Mouse (Mus musculus) limb, embryonic 10.5 days (tissue): ENCODE results near the gene St3gal2. TPM values are rescaled to one million over a fixed set of nuclear protein-coding genes. Genes with fewer than 3 reads are reported as not detected.
"Not testable (repeated sequence)": the region's sequence is repeated elsewhere in the genome, so short reads cannot be mapped to it uniquely, and the experiment has no call there.

Source experiments
- DNase-seq: peaks from one replicate; pipeline ENCODE4 v3.0.0-alpha.2; 2017; ENCODE audit warnings: low spot score
- H3K27ac ChIP-seq: fragments of 300-500 bp; sonication (generic); 2 replicates; pipeline ENCODE4 v1.5.1; 2016; ENCODE audit warnings: mild to moderate bottlenecking
- H3K27me3 ChIP-seq: fragments of 300-500 bp; sonication (generic); 2 replicates; pipeline ENCODE4 v1.6.1; 2016; ENCODE audit warnings: low read depth, mild to moderate bottlenecking; ENCODE audit not compliant: poor library complexity, severe bottlenecking
- H3K36me3 ChIP-seq: fragments of 300-500 bp; sonication (generic); 2 replicates; pipeline ENCODE4 v1.6.1; 2016; ENCODE audit warnings: mild to moderate bottlenecking, moderate library complexity
- H3K4me1 ChIP-seq: fragments of 300-500 bp; sonication (generic); 2 replicates; pipeline ENCODE4 v1.6.1; 2016
- H3K4me3 ChIP-seq: fragments of 300-500 bp; sonication (generic); 2 replicates; pipeline ENCODE4 v1.5.1; 2016; ENCODE audit warnings: mild to moderate bottlenecking, moderate library complexity
- H3K9me3 ChIP-seq: fragments of 300-500 bp; sonication (generic); replicated peaks from 2 replicates; pipeline ENCODE4 v1.6.1; 2016; ENCODE audit warnings: mild to moderate bottlenecking
- WGBS: fragments of 180-500 bp; shearing (Covaris S2); methylation state at CpG from one replicate; pipeline ENCODE4 v1.1.7; 2016; 5-methylcytosine and 5-hydroxymethylcytosine counted together
- polyA plus RNA-seq: library from polyadenylated mRNA; unstranded; fragments of >200 nt; fragmentation: Nextera tagmentation; extraction: Ambion mirVana; gene quantifications from 2 replicates; pipeline ENCODE4 v1.2.1, GENCODE M21; 2016

St3gal2 gene
- polyA plus RNA-seq, 1 experiment from 2014 or later: 42.2 TPM

DNA sequence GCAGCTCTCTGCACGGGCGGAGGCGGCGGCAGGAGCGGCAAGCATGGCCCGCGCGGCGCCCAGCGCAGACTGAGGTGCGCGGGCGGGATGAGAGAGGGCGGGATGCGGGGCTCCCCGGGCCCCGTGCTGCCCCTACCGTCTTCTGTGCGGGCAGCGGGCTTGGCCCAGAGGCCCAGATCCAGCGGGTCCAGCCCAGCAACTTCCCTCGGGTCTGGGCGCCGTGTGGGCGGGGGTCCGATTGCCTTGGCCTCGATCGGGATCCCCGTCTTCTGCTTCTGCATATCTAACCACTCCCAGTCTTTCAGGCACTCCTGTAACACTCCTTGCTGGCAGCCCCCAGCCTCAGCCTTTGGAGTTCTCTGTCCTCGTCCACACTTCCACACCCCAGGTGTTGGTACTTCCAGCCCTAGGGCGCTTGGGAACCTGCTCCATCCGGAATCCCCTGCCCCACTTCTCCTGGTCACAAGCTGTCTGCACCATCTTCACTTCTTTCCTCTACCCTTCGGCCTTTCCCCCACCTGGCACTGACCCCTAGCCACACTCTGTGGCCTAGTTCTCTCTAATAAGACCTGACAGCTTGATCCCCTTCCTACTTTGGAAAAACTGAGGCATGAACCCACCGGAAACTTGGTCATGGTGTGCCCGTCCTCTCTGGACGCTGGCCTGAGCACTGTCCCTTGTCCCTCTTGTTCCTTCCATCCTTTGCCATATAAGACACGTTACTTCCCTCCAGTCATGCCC, 480 bp downstream of the St3gal2 start:
- peaks cover 35% of the 10 kb centered on the region for H3K36me3 ChIP-seq
- no peaks in the 10 kb centered on the region for H3K9me3 ChIP-seq
- H3K27ac ChIP-seq: peak overlapping the region; percentile 97
- peak; percentile 72 for DNase-seq
- WGBS: 1% methylated on average over 37 of the region's 37 CpGs
- H3K4me3 ChIP-seq: peak overlapping the region; percentile 87
- H3K27me3 ChIP-seq: no peaks in the 10 kb centered on the region
- H3K4me1 ChIP-seq: peaks cover 39% of the 10 kb centered on the region

DNA sequence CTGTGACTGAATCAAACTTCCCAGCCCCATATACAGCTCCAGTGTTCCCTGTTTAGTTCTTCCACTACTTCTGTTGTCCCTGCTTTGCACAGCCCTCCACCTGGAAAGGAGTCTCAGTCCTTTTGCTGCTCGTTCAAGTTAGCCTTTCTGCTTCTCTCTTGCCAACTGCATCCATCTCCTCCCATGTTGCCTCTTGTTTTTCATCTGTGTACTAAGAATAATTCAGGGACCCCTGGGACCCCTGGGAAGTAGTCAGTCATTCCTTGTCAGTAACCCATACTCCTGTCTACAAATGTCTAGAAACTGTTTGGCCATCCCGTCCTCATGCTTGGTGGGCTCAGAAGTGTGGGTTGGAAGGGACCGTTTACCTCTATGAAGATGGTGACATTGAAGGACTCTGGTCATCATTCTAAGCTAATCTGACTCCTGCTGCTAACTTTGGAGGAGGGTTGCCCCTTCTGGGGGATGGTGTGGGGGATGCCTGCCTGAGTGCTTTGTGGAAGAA, 1.1 kb downstream of the St3gal2 start:
- H3K4me3 ChIP-seq: peak overlapping the region; percentile 87
- H3K27me3 ChIP-seq: no peaks in the 10 kb centered on the region
- H3K27ac ChIP-seq: peak overlapping the region; percentile 97
- peaks cover 40% of the 10 kb centered on the region for H3K36me3 ChIP-seq
- 17% methylated on average over 3 of the region's 3 CpGs for WGBS
- H3K4me1 ChIP-seq: peaks cover 44% of the 10 kb centered on the region
- no peaks in the 10 kb centered on the region for H3K9me3 ChIP-seq
- DNase-seq: no peak

GRCm38 (mm10) chr8:110921492-110922230, 1.9 kb downstream of the St3gal2 start:
- H3K4me3 ChIP-seq: peak overlapping the region; percentile 87

GRCm38 (mm10) chr8:110925691-110926140, 6.0 kb downstream of the St3gal2 start:
- no peak overlapping the region for H3K4me3 ChIP-seq
- H3K27ac ChIP-seq: no peak overlapping the region
- 67% methylated on average over 8 of the region's 8 CpGs for WGBS
- H3K27me3 ChIP-seq: no peaks in the 10 kb centered on the region
- no peaks in the 10 kb centered on the region for H3K9me3 ChIP-seq
- no peak for DNase-seq
- peaks cover 71% of the 10 kb centered on the region for H3K36me3 ChIP-seq
- H3K4me1 ChIP-seq: peaks cover 36% of the 10 kb centered on the region

More at GRCm38 (mm10) chr8:110921492-110922230, 1.9 kb downstream of the St3gal2 start:
- Histone ChIP-seq H3K9me3 (no peaks in the 10 kb centered on the region), H3K36me3 (peaks cover 41% of the 10 kb centered on the region), H3K4me1 (peaks cover 50% of the 10 kb centered on the region), H3K27me3 (no peaks in the 10 kb centered on the region), H3K27ac (peak overlapping the region; percentile 97)
- DNase-seq: peak; percentile 82
- 6% methylated on average over 7 of the region's 7 CpGs for WGBS

- WGBS: 53% methylated on average over 5 of the region's 5 CpGs
- Histone ChIP-seq H3K36me3 (peaks cover 79% of the 10 kb centered on the region), H3K9me3 (no peaks in the 10 kb centered on the region), H3K27ac (no peak overlapping the region), H3K4me1 (peaks cover 26% of the 10 kb centered on the region), H3K27me3 (no peaks in the 10 kb centered on the region), H3K4me3 (no peak overlapping the region)
- no peak for DNase-seq
Observed at GRCm38 (mm10) chr8:110926690-110927089, 7.0 kb downstream of the St3gal2 start.

DNA sequence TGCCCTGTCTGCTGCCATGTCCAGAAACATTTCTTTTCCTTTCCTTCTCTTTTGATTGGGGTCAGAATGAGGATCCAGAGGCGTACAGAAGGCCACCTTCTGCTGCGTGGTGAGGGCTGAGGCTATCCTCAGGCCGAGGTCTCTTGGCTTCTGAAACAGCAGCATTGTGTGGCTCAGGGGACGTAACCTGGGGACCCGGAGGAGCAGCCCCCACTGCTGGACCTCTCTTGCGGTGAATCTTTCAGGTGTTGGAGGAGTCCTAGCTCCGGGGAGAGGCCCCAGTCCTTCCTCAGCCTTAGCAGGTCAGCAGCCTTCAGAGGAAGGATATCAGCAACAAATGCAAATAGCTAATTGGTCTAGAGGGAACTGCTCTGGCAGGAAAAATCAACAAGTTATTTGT, 8.7 kb downstream of the St3gal2 start:
- Histone ChIP-seq H3K4me1 (peaks cover 15% of the 10 kb centered on the region), H3K27me3 (no peaks in the 10 kb centered on the region), H3K4me3 (no peak overlapping the region), H3K9me3 (no peaks in the 10 kb centered on the region), H3K36me3 (peaks cover 70% of the 10 kb centered on the region), H3K27ac (no peak overlapping the region)
- no peak for DNase-seq
- 82% methylated on average over 7 of the region's 7 CpGs for WGBS

- no peaks in the 10 kb centered on the region for H3K9me3 ChIP-seq
- WGBS: 80% methylated on average over 5 of the region's 5 CpGs
- H3K4me3 ChIP-seq: no peak overlapping the region
- DNase-seq: no peak
- no peaks in the 10 kb centered on the region for H3K27me3 ChIP-seq
- H3K36me3 ChIP-seq: peaks cover 69% of the 10 kb centered on the region
- H3K27ac ChIP-seq: no peak overlapping the region
- H3K4me1 ChIP-seq: peaks cover 15% of the 10 kb centered on the region
Observed at GRCm38 (mm10) chr8:110929066-110929465, 9.3 kb downstream of the St3gal2 start.

DNA sequence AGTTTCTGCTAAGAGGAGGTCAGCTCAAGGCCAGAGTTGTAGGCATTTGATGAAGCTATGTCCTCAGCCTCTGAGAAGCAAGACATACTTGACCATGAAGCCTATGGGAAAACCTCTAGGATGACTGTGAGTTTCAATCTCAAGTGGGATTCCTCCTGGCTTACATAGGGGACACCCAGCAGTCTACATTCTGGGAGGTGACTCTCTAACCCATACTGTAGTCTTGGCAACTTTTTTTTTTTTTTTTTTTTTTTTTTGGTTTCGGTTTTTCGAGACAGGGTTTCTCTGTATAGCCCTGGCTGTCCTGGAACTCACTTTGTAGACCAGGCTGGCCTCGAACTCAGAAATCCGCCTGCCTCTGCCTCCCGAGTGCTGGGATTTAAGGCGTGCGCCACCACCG, 9.9 kb downstream of the St3gal2 start:
- H3K4me1 ChIP-seq: peaks cover 15% of the 10 kb centered on the region
- H3K4me3 ChIP-seq, H3K9me3 ChIP-seq, DNase-seq, H3K27ac ChIP-seq, H3K27me3 ChIP-seq: not testable (repeated sequence)
- H3K36me3 ChIP-seq: peaks cover 69% of the 10 kb centered on the region
- 95% methylated on average over 8 of the region's 8 CpGs for WGBS

GRCm38 (mm10) chr8:110931176-110931939, 11.6 kb downstream of the St3gal2 start:
- Histone ChIP-seq H3K4me3 (no peak overlapping the region), H3K4me1 (peaks cover 7% of the 10 kb centered on the region), H3K27ac (no peak overlapping the region), H3K27me3 (no peaks in the 10 kb centered on the region), H3K9me3 (no peaks in the 10 kb centered on the region), H3K36me3 (peaks cover 74% of the 10 kb centered on the region)
- WGBS: 82% methylated on average over 12 of the region's 12 CpGs
- no peak for DNase-seq

- 86% methylated on average over 3 of the region's 3 CpGs for WGBS
- Histone ChIP-seq H3K4me1 (no peaks in the 10 kb centered on the region), H3K36me3 (peaks cover 78% of the 10 kb centered on the region), H3K4me3 (no peak overlapping the region), H3K27me3 (no peaks in the 10 kb centered on the region), H3K9me3 (no peaks in the 10 kb centered on the region), H3K27ac (no peak overlapping the region)
- DNase-seq: no peak
Observed at GRCm38 (mm10) chr8:110932444-110932843, 12.7 kb downstream of the St3gal2 start.

- no peak for DNase-seq
- H3K27ac ChIP-seq: no peak overlapping the region
- no peaks in the 10 kb centered on the region for H3K4me1 ChIP-seq
- no peaks in the 10 kb centered on the region for H3K27me3 ChIP-seq
- H3K9me3 ChIP-seq: no peaks in the 10 kb centered on the region
- WGBS: 96% methylated on average over 2 of the region's 2 CpGs
- H3K36me3 ChIP-seq: peaks cover 78% of the 10 kb centered on the region
- no peak overlapping the region for H3K4me3 ChIP-seq
Observed at GRCm38 (mm10) chr8:110933272-110933671, 13.6 kb downstream of the St3gal2 start.

- Histone ChIP-seq H3K36me3 (peaks cover 61% of the 10 kb centered on the region), H3K4me1 (peaks cover 4% of the 10 kb centered on the region; the same call in 1 of the 2 replicates), H3K9me3 (no peaks in the 10 kb centered on the region), H3K27ac (no peak overlapping the region), H3K4me3 (no peak overlapping the region), H3K27me3 (no peaks in the 10 kb centered on the region)
- no peak for DNase-seq
- WGBS: 98% methylated on average over 12 of the region's 12 CpGs
Observed at GRCm38 (mm10) chr8:110936217-110936616, 16.5 kb downstream of the St3gal2 start.
